Mouse (Mus musculus): ENCODE data around the gene Olfr159. TPM values are rescaled to one million over a fixed set of nuclear protein-coding genes. Genes with fewer than 3 reads are reported as not detected.

Olfr159 gene
- polyA plus RNA-seq, 1 experiment, result not detected

GRCm38 (mm10) chr4:43730750-43731297 lies 40.0 kb downstream of the Olfr159 start:
- WGBS, result 81% methylated on average over 21 of the region's 21 CpGs
- Histone ChIP-seq H3K4me1 (ENCODE audit: control insufficient read depth, insufficient read depth, insufficient read length) (no peaks in the 10 kb centered on the region), H3K36me3 (ENCODE audit: control insufficient read depth, insufficient read depth, low read length) (no peaks in the 10 kb centered on the region), H3K27ac (ENCODE audit: insufficient read depth, low read length) (no peak overlapping the region), H3K4me3 (ENCODE audit: extremely low read depth, insufficient read depth, insufficient read length) (no peak overlapping the region), H3K27me3 (ENCODE audit: control insufficient read depth, insufficient read depth, low read length) (no peaks in the 10 kb centered on the region)
- TF ChIP-seq POLR2A (IDR thresholded peaks at IDR 0.05; ENCODE audit: low read depth, low read length) (no peak), CTCF (IDR thresholded peaks at IDR 0.05; ENCODE audit: extremely low read depth, insufficient read depth, insufficient read length, insufficient replicate concordance) (no peak)
- no peak for DNase-seq (ENCODE audit: low read depth in 1 of 2, low spot score in 2 of 2)

GRCm38 (mm10) chr4:43729794-43730550 lies 40.8 kb downstream of the Olfr159 start, which contains the start of gene Spaar:
Spaar (plus strand) TSS chr4:43730034.
- H3K4me3 ChIP-seq (ENCODE audit: extremely low read depth, insufficient read depth, insufficient read length), result no peak within 1 kb of the TSS
- 51% methylated on average over 14 of the region's 14 CpGs for WGBS
- H3K27ac ChIP-seq (ENCODE audit: insufficient read depth, low read length), result peak within 1 kb of the TSS; percentile 60

GRCm38 (mm10) chr4:43729126-43729525 lies 41.7 kb downstream of the Olfr159 start:
- no peak for DNase-seq (ENCODE audit: low read depth in 1 of 2, low spot score in 2 of 2)
- H3K27ac ChIP-seq (ENCODE audit: insufficient read depth, low read length), result peak overlapping the region; percentile 60

More at GRCm38 (mm10) chr4:43729794-43730550, 40.8 kb downstream of the Olfr159 start, which contains the start of gene Spaar:
- DNase-seq (ENCODE audit: low read depth in 1 of 2, low spot score in 2 of 2), result no peak
- TF ChIP-seq CTCF (IDR thresholded peaks at IDR 0.05; ENCODE audit: extremely low read depth, insufficient read depth, insufficient read length, insufficient replicate concordance), result no peak
- TF ChIP-seq POLR2A (IDR thresholded peaks at IDR 0.05; ENCODE audit: low read depth, low read length), result no peak
- Histone ChIP-seq H3K36me3 (ENCODE audit: control insufficient read depth, insufficient read depth, low read length) (no peaks in the 10 kb centered on the region), H3K4me1 (ENCODE audit: control insufficient read depth, insufficient read depth, insufficient read length) (no peaks in the 10 kb centered on the region), H3K27me3 (ENCODE audit: control insufficient read depth, insufficient read depth, low read length) (no peaks in the 10 kb centered on the region)

GRCm38 (mm10) chr4:43728576-43728954 lies 42.2 kb downstream of the Olfr159 start:
- Histone ChIP-seq H3K27me3 (ENCODE audit: control insufficient read depth, insufficient read depth, low read length) (no peaks in the 10 kb centered on the region), H3K4me1 (ENCODE audit: control insufficient read depth, insufficient read depth, insufficient read length) (no peaks in the 10 kb centered on the region), H3K27ac (ENCODE audit: insufficient read depth, low read length) (peak overlapping the region; percentile 61), H3K36me3 (ENCODE audit: control insufficient read depth, insufficient read depth, low read length) (no peaks in the 10 kb centered on the region), H3K4me3 (ENCODE audit: extremely low read depth, insufficient read depth, insufficient read length) (no peak overlapping the region)
- 48% methylated on average over 5 of the region's 5 CpGs for WGBS
- no peak for TF ChIP-seq POLR2A (IDR thresholded peaks at IDR 0.05; ENCODE audit: low read depth, low read length)
- TF ChIP-seq CTCF (IDR thresholded peaks at IDR 0.05; ENCODE audit: extremely low read depth, insufficient read depth, insufficient read length, insufficient replicate concordance), result no peak
- no peak for DNase-seq (ENCODE audit: low read depth in 1 of 2, low spot score in 2 of 2)

More at GRCm38 (mm10) chr4:43729126-43729525, 41.7 kb downstream of the Olfr159 start:
- no peaks in the 10 kb centered on the region for H3K27me3 ChIP-seq (ENCODE audit: control insufficient read depth, insufficient read depth, low read length)
- TF ChIP-seq CTCF (IDR thresholded peaks at IDR 0.05; ENCODE audit: extremely low read depth, insufficient read depth, insufficient read length, insufficient replicate concordance), result no peak
- no peak for TF ChIP-seq POLR2A (IDR thresholded peaks at IDR 0.05; ENCODE audit: low read depth, low read length)
- WGBS, result 64% methylated on average over 3 of the region's 3 CpGs
- no peaks in the 10 kb centered on the region for H3K36me3 ChIP-seq (ENCODE audit: control insufficient read depth, insufficient read depth, low read length)
- no peak overlapping the region for H3K4me3 ChIP-seq (ENCODE audit: extremely low read depth, insufficient read depth, insufficient read length)
- H3K4me1 ChIP-seq (ENCODE audit: control insufficient read depth, insufficient read depth, insufficient read length), result no peaks in the 10 kb centered on the region

- no peak overlapping the region for H3K4me3 ChIP-seq (ENCODE audit: extremely low read depth, insufficient read depth, insufficient read length)
- no peak for DNase-seq (ENCODE audit: low read depth in 1 of 2, low spot score in 2 of 2)
- no peaks in the 10 kb centered on the region for H3K4me1 ChIP-seq (ENCODE audit: control insufficient read depth, insufficient read depth, insufficient read length)
- no peak for TF ChIP-seq POLR2A (IDR thresholded peaks at IDR 0.05; ENCODE audit: low read depth, low read length)
- TF ChIP-seq CTCF (IDR thresholded peaks at IDR 0.05; ENCODE audit: extremely low read depth, insufficient read depth, insufficient read length, insufficient replicate concordance), result no peak
- H3K27ac ChIP-seq (ENCODE audit: insufficient read depth, low read length), result peak overlapping the region; percentile 61
- WGBS, result 76% methylated on average over 7 of the region's 7 CpGs
- no peaks in the 10 kb centered on the region for H3K27me3 ChIP-seq (ENCODE audit: control insufficient read depth, insufficient read depth, low read length)
- H3K36me3 ChIP-seq (ENCODE audit: control insufficient read depth, insufficient read depth, low read length), result no peaks in the 10 kb centered on the region
These were observed 42.9 kb downstream of the Olfr159 start for GRCm38 (mm10) chr4:43727718-43728575.

- H3K27me3 ChIP-seq (ENCODE audit: control insufficient read depth, insufficient read depth, low read length), result no peaks in the 10 kb centered on the region
- TF ChIP-seq POLR2A (IDR thresholded peaks at IDR 0.05; ENCODE audit: low read depth, low read length), result no peak
- no peak for TF ChIP-seq CTCF (IDR thresholded peaks at IDR 0.05; ENCODE audit: extremely low read depth, insufficient read depth, insufficient read length, insufficient replicate concordance)
- no peak for DNase-seq (ENCODE audit: low read depth in 1 of 2, low spot score in 2 of 2)
- no peak within 1 kb of the TSS for H3K4me3 ChIP-seq (ENCODE audit: extremely low read depth, insufficient read depth, insufficient read length)
- H3K27ac ChIP-seq (ENCODE audit: insufficient read depth, low read length), result peak within 1 kb of the TSS; percentile 61
- H3K4me1 ChIP-seq (ENCODE audit: control insufficient read depth, insufficient read depth, insufficient read length), result no peaks in the 10 kb centered on the region
- H3K36me3 ChIP-seq (ENCODE audit: control insufficient read depth, insufficient read depth, low read length), result no peaks in the 10 kb centered on the region
- WGBS, result 68% methylated on average over 3 of the region's 3 CpGs
These were observed 43.8 kb downstream of the Olfr159 start, which contains the start of gene Hrct1 for GRCm38 (mm10) chr4:43726995-43727394. Hrct1 (plus strand) TSS chr4:43727188.
